Mouse (Mus musculus): ENCODE data around the gene Tbcc.

The Tbcc gene

DNA sequence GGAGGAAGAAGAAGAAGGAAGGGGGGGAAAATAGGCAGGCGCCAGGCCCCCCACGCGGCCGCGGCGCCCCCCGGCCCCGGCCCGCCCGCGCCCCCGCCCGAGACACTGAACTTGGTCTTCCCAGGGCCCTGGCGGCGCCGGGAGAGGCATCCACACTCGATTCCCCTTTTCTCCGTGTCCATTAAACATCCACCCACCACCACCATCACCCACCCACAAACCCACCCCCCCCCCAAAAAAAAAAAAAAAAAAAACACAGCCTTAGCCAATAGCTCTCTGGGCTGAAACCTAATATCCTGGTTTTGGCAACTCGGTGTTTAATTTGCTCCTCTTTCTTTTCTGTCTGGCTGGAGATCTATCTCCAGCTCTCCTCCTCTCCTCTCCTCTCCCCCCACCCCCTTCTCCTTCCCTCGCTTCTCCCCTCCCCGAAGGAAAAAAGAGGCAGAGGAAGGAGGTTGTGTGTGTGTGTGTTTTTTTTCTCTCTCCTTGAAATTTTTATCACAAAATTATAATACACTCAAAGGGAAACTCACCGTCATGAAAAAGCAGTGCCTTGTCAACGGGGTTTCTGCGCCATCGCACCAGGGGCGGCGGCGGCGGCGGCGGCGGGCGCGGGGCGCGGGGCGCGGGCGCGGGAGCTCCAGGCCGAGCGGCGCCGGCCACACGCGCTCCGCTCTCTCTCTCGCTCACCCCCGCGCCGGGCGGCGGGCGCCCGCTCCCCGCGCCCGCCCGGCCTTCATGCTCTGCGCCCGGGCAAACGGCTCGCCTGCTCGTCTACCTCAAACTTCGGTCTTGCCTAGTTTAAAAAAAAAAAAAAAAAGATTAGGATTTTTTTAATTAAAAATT, 32.4 kb upstream of the Tbcc start, which contains the start of gene Bicral:
TSS of gene Bicral (minus strand) at position 580 of the 846 bp plus-strand sequence.
- POLR2A ChIA-PET, result interaction anchor here (0.6 to 5.4 kb wide), 91 partner anchors 9 to 1666 kb away, joined by 3 to 189 read pairs (median 4); partner anchors contain the start of genes Tbcc (in 4 of the 4), Cnpy3 (in 3 of the 4), Rpl7l1 (in 2 of the 4) and 2310039H08Rik (in 1 of the 4)
- CTCF ChIA-PET, result interaction anchor here (0.5 to 1.4 kb wide), 8 partner anchors 10 to 1172 kb away, joined by 3 to 9 read pairs (median 4); partner anchors contain the start of gene 2310039H08Rik (in 1 of the 4)

DNA sequence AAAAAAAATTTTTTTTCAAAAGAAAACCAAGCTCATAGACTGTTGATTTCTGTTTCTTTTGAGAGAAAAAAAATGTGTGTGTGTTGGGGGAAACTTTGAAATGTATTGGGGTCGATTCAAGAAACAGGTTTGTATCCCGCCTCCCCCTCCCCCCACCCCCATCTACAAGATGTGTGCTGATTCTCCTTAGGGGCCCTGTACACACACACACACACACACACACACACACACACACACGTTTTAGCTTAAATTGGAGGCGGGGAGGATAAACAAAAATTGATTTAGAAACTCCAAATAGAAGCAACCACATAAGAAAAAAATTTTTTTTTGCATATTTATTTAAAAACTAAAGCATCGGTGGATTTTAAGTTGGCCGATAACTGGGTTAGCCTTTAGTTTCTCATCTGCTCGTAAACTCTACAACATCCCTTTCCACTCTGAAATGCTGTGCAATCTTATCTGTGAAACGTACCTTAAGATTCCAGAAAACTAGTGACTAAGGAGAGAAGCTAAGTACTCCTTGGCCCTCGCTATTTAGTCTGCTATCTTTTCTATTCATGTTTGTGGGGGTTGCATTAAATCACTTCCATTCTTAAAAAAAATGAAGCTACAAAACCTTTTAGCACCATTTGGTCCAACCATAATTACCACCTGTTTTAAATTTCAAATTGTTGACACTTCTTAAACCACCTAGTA, 31.6 kb upstream of the Tbcc start:
- CTCF ChIA-PET, result interaction anchor here in 3 of 4 experiments (0.7 to 1.1 kb wide), 3 partner anchors 11 to 86 kb away, joined by 3 to 4 read pairs (median 4); partner anchors contain the start of gene 2310039H08Rik (in 1 of the 3)
- POLR2A ChIA-PET, result interaction anchor here (0.6 to 5.4 kb wide), 71 partner anchors 8 to 964 kb away, joined by 3 to 189 read pairs (median 4); partner anchors contain the start of genes Tbcc (in 4 of the 4), Cnpy3 (in 3 of the 4) and Rpl7l1 (in 2 of the 4)

DNA sequence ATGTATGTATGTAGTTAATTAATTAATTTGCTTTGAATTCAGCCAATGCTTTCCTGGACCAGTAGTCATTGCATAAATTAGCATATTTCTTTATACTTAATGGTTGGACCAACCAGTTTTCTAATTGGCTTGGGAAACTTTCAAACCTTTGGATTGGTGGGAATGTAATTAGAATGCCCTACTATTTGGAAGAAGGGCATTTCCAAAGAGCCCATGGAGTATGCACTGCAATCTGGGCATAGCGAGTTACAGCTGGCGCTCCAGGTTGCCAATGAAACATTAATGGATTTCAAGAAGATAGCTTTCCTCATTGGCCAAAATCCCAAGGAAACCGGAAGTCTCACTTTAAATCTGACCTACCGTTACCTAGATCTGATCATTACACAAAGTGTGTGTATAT, 30.4 kb upstream of the Tbcc start:
- CTCF ChIA-PET, result no interaction called here

DNA sequence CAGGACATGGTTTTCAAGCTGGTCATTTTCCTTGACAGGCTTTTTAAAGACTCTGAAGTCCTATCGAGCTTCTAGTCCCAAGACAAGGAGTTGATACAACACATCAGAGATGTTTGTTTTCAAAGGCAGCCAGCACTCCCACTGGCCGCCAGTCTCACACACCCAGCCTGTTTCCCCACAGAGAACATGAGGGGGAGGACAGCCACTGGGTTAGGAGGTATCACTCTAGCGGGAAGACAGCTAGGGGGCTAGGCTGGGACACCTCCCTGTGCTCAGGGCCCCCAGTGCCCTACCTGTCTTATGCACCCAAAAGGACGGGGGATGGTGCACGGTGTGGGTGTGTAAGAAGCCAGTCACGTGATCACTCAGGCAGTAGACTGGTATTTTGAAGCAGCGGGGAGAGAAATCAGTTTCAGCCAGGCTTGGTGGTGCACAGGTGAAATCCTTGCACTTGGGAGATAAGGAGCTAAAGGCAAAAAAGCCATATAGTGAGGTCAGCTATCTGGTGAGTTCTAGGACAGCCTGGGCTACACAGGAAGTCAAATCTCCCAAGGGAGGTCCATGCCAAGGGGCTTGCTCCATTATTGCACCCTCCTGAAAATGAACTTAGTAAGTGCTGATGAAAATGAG, 25.8 kb upstream of the Tbcc start:
- POLR2A ChIA-PET, result interaction anchor here in 3 of 4 experiments (0.7 to 5.9 kb wide), 15 partner anchors 9 to 92 kb away, joined by 3 to 60 read pairs (median 6); partner anchors contain the start of genes Rpl7l1 (in 2 of the 3) and Tbcc (in 1 of the 3)
- CTCF ChIA-PET, result interaction anchor here in 3 of 4 experiments (0.5 to 1.0 kb wide), 3 partner anchors 11 to 659 kb away, joined by 3 to 13 read pairs (median 8); no protein-coding TSS in a partner anchor

More for the DNA sequence above, 30.4 kb upstream of the Tbcc start:
- POLR2A ChIA-PET, result interaction anchor here in 3 of 4 experiments (0.6 to 5.9 kb wide), 13 partner anchors 8 to 87 kb away, joined by 3 to 189 read pairs (median 4); partner anchors contain the start of genes Tbcc (in 2 of the 3) and 2310039H08Rik (in 1 of the 3)

DNA sequence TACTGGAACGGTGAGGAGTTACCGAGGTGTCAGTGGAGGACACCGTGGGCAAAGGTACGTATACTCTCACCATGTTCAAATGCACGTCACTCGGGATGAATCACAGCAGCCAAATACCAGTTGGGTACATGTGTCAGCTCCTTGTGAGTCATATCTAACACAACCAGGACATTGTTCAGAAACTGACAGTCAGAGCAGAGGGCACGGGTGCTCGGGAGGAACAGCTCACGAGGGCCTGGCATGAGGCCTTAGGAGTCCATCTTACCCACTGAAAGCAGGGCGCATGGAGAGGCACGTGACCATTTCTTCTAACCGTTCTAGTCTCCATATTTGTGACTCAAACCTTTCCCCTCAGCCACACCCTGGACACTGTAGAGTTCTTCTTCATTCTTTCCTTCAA, 23.6 kb upstream of the Tbcc start:
- ChIA-PET POLR2A (interaction anchor here in 3 of 4 experiments (0.6 to 3.7 kb wide), 18 partner anchors 8 to 142 kb away, joined by 3 to 31 read pairs (median 4); partner anchors contain the start of genes Bicral (in 3 of the 3), Rpl7l1 (in 1 of the 3) and Tbcc (in 1 of the 3)), CTCF (interaction anchor here in 1 of 4 experiments (0.5 kb wide), 1 partner anchor 205 kb away, joined by 3 read pairs; no protein-coding TSS in a partner anchor)

- POLR2A ChIA-PET, result interaction anchor here in 3 of 4 experiments (0.6 to 3.0 kb wide), 19 partner anchors 12 to 397 kb away, joined by 3 to 20 read pairs (median 4); partner anchors contain the start of genes Bicral (in 2 of the 3), Cnpy3 (in 1 of the 3), Rrp36 (in 1 of the 3) and Tbcc (in 1 of the 3)
- CTCF ChIA-PET, result interaction anchor here in 3 of 4 experiments (0.6 to 1.0 kb wide), 3 partner anchors 20 to 88 kb away, joined by 3 read pairs; partner anchors contain the start of gene Rpl7l1 (in 1 of the 3)
These were observed 20.2 kb upstream of the Tbcc start for GRCm38 (mm10) chr17:46870204-46870798.

DNA sequence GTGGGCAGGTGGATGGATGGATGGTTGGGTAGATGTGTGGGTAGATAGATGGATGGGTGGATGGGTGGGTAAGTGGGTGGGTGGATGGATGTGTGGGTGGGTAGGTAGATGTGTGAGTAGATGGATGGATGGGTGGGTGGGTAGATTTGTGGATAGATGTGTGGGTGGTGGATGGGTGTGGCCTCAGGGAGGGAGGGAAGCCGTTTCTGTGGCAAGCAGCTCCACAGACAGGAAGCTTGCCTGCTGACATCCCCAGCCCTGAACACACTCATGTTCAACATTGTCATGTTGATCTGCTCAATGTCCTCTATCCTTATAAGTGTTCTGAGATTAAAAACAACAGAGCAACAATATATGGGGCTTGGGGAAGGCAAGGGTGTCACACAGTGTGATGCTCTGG, 19.6 kb upstream of the Tbcc start:
- ChIA-PET POLR2A (interaction anchor here in 3 of 4 experiments (0.6 to 3.0 kb wide), 12 partner anchors 13 to 197 kb away, joined by 3 to 20 read pairs (median 4); partner anchors contain the start of genes Bicral (in 1 of the 3), Rrp36 (in 1 of the 3) and Tbcc (in 1 of the 3)), CTCF (interaction anchor here in 1 of 4 experiments (0.6 kb wide), 1 partner anchor 20 kb away, joined by 3 read pairs; no protein-coding TSS in a partner anchor)

DNA sequence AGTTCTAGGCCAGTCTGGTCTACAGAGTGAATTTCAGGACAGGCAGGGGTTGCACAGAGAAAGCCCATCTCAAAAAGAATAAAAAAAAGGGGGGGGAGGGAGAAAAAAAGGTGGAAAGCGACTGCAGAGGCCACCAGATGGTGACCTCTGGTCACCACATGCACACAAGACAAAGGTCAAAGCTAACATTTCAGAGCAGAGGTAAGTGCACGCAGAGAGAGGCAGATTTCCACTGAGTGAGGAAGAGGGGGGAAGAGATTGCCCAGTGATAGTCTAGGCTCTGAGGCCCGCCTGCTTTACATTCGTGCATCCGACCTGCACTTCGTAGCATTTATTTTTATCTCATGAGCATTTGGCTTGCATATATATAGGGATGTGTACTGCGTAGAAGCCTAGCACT, 17.7 kb upstream of the Tbcc start:
- ChIA-PET POLR2A (interaction anchor here in 3 of 4 experiments (0.9 to 5.5 kb wide), 16 partner anchors 9 to 104 kb away, joined by 3 to 51 read pairs (median 5); partner anchors contain the start of genes Rpl7l1 (in 2 of the 3), Bicral (in 1 of the 3) and Tbcc (in 1 of the 3)), CTCF (no interaction called here)

GRCm38 (mm10) chr17:46874133-46874532, 16.4 kb upstream of the Tbcc start:
- ChIA-PET POLR2A (interaction anchor here in 2 of 4 experiments (0.6 to 5.5 kb wide), 13 partner anchors 9 to 96 kb away, joined by 3 to 51 read pairs (median 5); partner anchors contain the start of genes Bicral (in 1 of the 2), Rpl7l1 (in 1 of the 2) and Tbcc (in 1 of the 2)), CTCF (interaction anchor here in 1 of 4 experiments (0.6 to 1.9 kb wide), 3 partner anchors 22 to 438 kb away, joined by 3 to 4 read pairs (median 3); no protein-coding TSS in a partner anchor)

- CTCF ChIA-PET, result interaction anchor here (0.5 to 4.3 kb wide), 23 partner anchors 9 to 355 kb away, joined by 3 to 23 read pairs (median 3); partner anchors contain the start of genes Tbcc (in 3 of the 4), Ppp2r5d (in 2 of the 4) and Bicral (in 1 of the 4)
- POLR2A ChIA-PET, result interaction anchor here in 3 of 4 experiments (0.6 to 5.5 kb wide), 25 partner anchors 9 to 151 kb away, joined by 3 to 51 read pairs (median 4); partner anchors contain the start of genes Tbcc (in 3 of the 3), Bicral (in 2 of the 3) and Rpl7l1 (in 2 of the 3)
These were observed 14.9 kb upstream of the Tbcc start for GRCm38 (mm10) chr17:46875626-46876025.

GRCm38 (mm10) chr17:46876371-46876950, 14.0 kb upstream of the Tbcc start:
- ChIA-PET CTCF (interaction anchor here (0.5 to 4.3 kb wide), 14 partner anchors 10 to 669 kb away, joined by 3 to 23 read pairs (median 3); partner anchors contain the start of genes 2310039H08Rik (in 1 of the 4), Ppp2r5d (in 1 of the 4) and Tbcc (in 1 of the 4)), POLR2A (interaction anchor here (0.6 to 5.5 kb wide), 28 partner anchors 9 to 583 kb away, joined by 3 to 51 read pairs (median 5); partner anchors contain the start of genes Rpl7l1 (in 2 of the 4), Tbcc (in 2 of the 4) and Bicral (in 1 of the 4))

DNA sequence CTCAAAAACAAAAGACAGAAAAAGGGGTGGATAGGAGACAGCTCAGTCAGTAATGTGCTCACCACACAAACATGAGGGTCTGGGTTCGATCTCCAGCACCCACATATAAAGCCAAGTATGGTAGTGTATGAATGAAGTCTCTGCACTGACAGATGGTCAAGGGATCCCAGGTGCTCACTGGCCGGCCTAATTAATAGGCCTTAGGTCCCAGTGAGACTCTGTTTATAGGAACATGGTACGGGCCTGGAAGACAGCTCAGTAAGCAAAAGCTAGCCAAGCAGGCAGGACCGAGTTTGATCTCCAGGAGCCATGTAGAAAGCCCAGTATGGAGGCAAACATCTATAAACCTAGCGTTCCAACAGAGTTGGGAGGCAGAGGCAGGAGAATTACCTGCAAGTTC, 13.4 kb upstream of the Tbcc start:
- POLR2A ChIA-PET, result interaction anchor here (0.6 to 5.5 kb wide), 26 partner anchors 9 to 324 kb away, joined by 3 to 51 read pairs (median 4); partner anchors contain the start of genes Tbcc (in 2 of the 4), Bicral (in 1 of the 4) and Cnpy3 (in 1 of the 4)
- CTCF ChIA-PET, result interaction anchor here (0.5 to 4.3 kb wide), 11 partner anchors 10 to 669 kb away, joined by 3 to 23 read pairs (median 3); partner anchors contain the start of genes 2310039H08Rik (in 1 of the 4), Ppp2r5d (in 1 of the 4) and Tbcc (in 1 of the 4)

- POLR2A ChIA-PET, result interaction anchor here in 2 of 4 experiments (0.6 to 14.4 kb wide), 6 partner anchors 10 to 1192 kb away, joined by 3 to 179 read pairs (median 4); partner anchors contain the start of genes Cnpy3 (in 1 of the 2) and Tbcc (in 1 of the 2)
- CTCF ChIA-PET, result interaction anchor here in 1 of 4 experiments (0.6 kb wide), 1 partner anchor 10 kb away, joined by 7 read pairs; no protein-coding TSS in a partner anchor
These were observed 10.6 kb upstream of the Tbcc start for GRCm38 (mm10) chr17:46879841-46880311.

- CTCF ChIA-PET, result interaction anchor here in 2 of 4 experiments (0.6 to 1.0 kb wide), 2 partner anchors 10 to 83 kb away, joined by 3 to 7 read pairs; no protein-coding TSS in a partner anchor
- POLR2A ChIA-PET, result interaction anchor here (0.5 to 14.4 kb wide), 9 partner anchors 10 to 1588 kb away, joined by 3 to 179 read pairs (median 4); partner anchors contain the start of gene Tbcc (in 2 of the 4)
These were observed 10.2 kb upstream of the Tbcc start for GRCm38 (mm10) chr17:46880322-46880721.

DNA sequence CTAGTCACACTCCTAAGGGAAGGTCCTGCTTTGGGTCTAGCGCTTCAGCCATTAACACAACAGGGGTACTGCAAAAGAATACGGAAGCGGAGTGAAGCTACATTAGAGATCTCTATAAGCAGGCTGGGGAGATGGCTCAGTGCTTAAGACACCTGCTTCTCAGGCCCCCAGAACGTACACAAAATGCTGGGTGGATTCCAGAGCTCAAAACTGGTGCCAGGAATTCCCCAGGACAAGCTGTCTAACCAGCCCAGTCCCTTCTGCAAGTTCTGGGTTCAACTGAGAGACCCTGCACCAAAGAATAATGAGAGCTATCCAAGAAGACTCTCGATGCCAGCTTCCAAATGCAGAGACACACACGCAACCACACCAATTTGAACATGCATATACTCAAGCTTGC, 8.8 kb upstream of the Tbcc start:
- ChIA-PET POLR2A (interaction anchor here (0.7 to 14.4 kb wide), 20 partner anchors 8 to 110 kb away, joined by 3 to 179 read pairs (median 5); partner anchors contain the start of genes Tbcc (in 4 of the 4), 2310039H08Rik (in 1 of the 4), Bicral (in 1 of the 4) and Rpl7l1 (in 1 of the 4)), CTCF (interaction anchor here in 2 of 4 experiments (0.6 to 1.5 kb wide), 3 partner anchors 9 to 510 kb away, joined by 4 to 9 read pairs (median 6); partner anchors contain the start of gene Tbcc (in 1 of the 2))
